Mouse (Mus musculus) hindbrain, postnatal 0 days (tissue): ENCODE measurements around the gene Cpeb1. TPM values are rescaled to one million over a fixed set of nuclear protein-coding genes. Genes with fewer than 3 reads are reported as not detected.

Experiments
- ATAC-seq: fragments of 200-750 bp; cut with Nextera tagmentation; 2 replicates; pipeline ENCODE4 v1.8.0; 2017; ENCODE audit warnings: mild to moderate bottlenecking, moderate TSS enrichment, moderate library complexity
- DNase-seq: peaks from one replicate; pipeline ENCODE4 v3.0.0-alpha.2; 2015; ENCODE audit warnings: low spot score
- H3K27ac ChIP-seq: fragments of 300-500 bp; sonication (generic); 2 replicates; pipeline ENCODE4 v1.5.1; 2014; ENCODE audit warnings: mild to moderate bottlenecking
- H3K27me3 ChIP-seq: fragments of 300-500 bp; sonication (generic); 2 replicates; pipeline ENCODE4 v1.6.1; 2014; ENCODE audit warnings: low read length, mixed read lengths; ENCODE audit not compliant: insufficient read depth
- H3K36me3 ChIP-seq: fragments of 300-500 bp; sonication (generic); 2 replicates; pipeline ENCODE4 v1.6.1; 2014; ENCODE audit warnings: low read length, mixed read lengths; ENCODE audit not compliant: insufficient read depth
- H3K4me1 ChIP-seq: fragments of 300-500 bp; sonication (generic); 2 replicates; pipeline ENCODE4 v1.6.1; 2014; ENCODE audit warnings: antibody characterized with exemption, low read length, mixed read lengths; ENCODE audit not compliant: insufficient read depth
- H3K4me2 ChIP-seq: fragments of 300-500 bp; sonication (generic); 2 replicates; pipeline ENCODE4 v1.6.1; 2014; ENCODE audit warnings: low read depth, mild to moderate bottlenecking, low read length, moderate library complexity, mixed read lengths
- H3K4me3 ChIP-seq: fragments of 300-500 bp; sonication (generic); 2 replicates; pipeline ENCODE4 v1.5.1; 2014; ENCODE audit warnings: low read length
- H3K9ac ChIP-seq: fragments of 300-500 bp; sonication (generic); replicated peaks from 2 replicates; pipeline ENCODE4 v1.6.1; 2014; ENCODE audit warnings: mild to moderate bottlenecking, low read length, moderate library complexity, mixed read lengths
- H3K9me3 ChIP-seq: fragments of 300-500 bp; sonication (generic); 2 replicates; pipeline ENCODE4 v1.6.1; 2016; ENCODE audit warnings: low read length, mixed read lengths
- CTCF ChIP-seq: IDR thresholded peaks from 2 replicates; pipeline ENCODE4 v1.5.1; 2016; ENCODE audit warnings: antibody characterized with exemption, control low read depth, low read depth
- WGBS: fragments of 180-500 bp; shearing (Covaris S2); extraction: QIAGEN DNeasy Blood & Tissue Kit; methylation state at CpG from one replicate; pipeline ENCODE4 v1.1.7; 2014; 5-methylcytosine and 5-hydroxymethylcytosine counted together
- polyA plus RNA-seq: library from polyadenylated mRNA; unstranded; fragments of >200 nt; fragmentation: Nextera tagmentation; extraction: Ambion mirVana; gene quantifications from 2 replicates; pipeline ENCODE4 v1.2.1, GENCODE M21; 2015
- total RNA-seq: library from RNA; depleted of rRNA; stranded (reverse); fragments of >200 nt; gene quantifications from 2 replicates; pipeline ENCODE4 v1.2.3, GENCODE M21; 2014

Gene Cpeb1
- total and polyA plus RNA-seq, 2 experiments from 2014 or later: 7.7 to 8.7 TPM

DNA sequence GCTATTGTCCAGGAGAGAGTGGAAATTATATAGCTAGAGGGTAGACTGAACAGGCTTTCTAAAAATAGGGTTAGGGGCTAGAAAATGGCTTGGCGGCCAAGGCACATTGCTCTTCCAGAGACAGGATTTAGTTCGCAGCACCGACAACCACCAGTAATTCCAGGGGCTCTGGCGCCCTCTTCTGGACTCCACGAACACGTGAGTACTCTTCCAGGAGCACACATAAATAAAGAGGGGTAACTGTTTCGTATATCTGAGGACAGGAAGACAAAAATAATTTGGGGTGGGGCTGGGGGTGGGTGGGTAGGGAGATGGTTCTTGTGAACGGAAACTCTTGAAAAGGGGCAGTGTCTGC is 118.9 kb downstream of the Cpeb1 start:
- TF ChIP-seq CTCF: peak; percentile 63
- H3K4me2 ChIP-seq: no peak overlapping the region
- peaks cover 26% of the 10 kb centered on the region; the same call in 1 of the 2 replicates for H3K36me3 ChIP-seq
- H3K4me1 ChIP-seq: no peaks in the 10 kb centered on the region
- 0 out of 2 replicates have a peak overlapping the region, but pooled peaks have one; percentile 8 for H3K27ac ChIP-seq
- ATAC-seq: no peak
- peak; percentile 83 for DNase-seq
- no peak overlapping the region for H3K4me3 ChIP-seq
- no peaks in the 10 kb centered on the region for H3K9me3 ChIP-seq
- 32% methylated on average over 8 of the region's 8 CpGs for WGBS
- no peak overlapping the region for H3K9ac ChIP-seq
- H3K27me3 ChIP-seq: no peaks in the 10 kb centered on the region

DNA sequence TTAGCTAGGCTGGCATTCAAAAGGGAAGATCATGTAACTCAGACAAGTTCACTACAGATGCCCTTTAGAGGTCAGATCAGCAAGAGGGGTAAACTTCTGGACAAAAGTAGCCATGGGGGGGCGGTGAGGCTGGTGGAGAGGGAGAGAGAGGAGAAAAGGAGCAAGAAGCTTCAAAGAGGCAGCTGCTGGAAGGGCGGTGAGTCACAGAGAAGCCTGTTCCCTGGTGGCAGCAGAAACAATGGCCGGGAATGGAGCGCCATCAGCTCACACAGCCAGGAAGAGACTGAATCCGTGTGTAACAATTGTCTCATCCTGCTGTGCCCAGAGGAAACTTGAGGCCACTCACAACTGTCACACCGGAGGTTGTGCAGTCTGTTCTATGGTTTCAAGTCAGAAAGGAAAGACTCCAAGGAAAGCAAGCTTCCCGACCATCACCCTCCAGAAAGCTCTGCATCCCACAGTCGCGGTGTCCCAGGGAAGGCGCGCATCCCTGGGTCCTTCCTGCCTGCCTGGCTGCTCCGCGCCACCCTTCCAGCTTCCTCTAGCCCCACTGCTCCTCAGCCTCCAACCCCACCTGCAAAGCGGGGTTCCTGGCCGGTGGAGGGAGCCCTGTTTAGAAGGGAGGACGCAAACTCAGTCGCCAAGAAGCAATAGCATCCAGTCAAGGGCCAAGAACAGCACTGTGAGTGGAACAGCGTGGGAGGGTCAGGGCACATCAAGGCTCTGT is 119.4 kb downstream of the Cpeb1 start:
- Histone ChIP-seq H3K36me3 (peaks cover 26% of the 10 kb centered on the region; the same call in 1 of the 2 replicates), H3K4me2 (no peak overlapping the region), H3K27ac (0 out of 2 replicates have a peak overlapping the region, but pooled peaks have one; percentile 8), H3K9ac (no peak overlapping the region), H3K9me3 (no peaks in the 10 kb centered on the region), H3K4me3 (no peak overlapping the region), H3K4me1 (no peaks in the 10 kb centered on the region), H3K27me3 (no peaks in the 10 kb centered on the region)
- TF ChIP-seq CTCF: no peak; the same call in 1 of the 2 replicates
- 33% methylated on average over 18 of the region's 18 CpGs for WGBS
- peak; percentile 30 for DNase-seq
- no peak for ATAC-seq

DNA sequence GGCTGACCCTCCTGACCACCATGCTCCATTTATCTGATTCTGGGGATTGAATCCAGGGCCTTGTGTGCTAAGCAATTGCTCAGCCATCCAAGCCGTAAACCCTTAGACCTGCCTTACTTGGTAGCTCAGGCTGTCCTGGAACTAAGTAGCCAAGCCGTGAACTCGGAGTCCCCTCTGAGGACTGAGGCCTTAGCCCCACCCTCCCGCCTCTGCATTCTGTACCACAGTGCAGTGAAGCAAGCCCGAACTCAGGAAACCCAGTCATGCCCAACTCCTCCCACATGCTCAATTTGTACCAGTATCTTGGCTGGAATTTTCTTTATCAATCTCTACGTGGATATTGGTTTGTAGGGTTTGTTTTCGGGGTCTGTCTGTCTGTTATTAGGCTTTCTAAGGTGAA is 123.4 kb downstream of the Cpeb1 start:
- Histone ChIP-seq H3K4me1 (no peaks in the 10 kb centered on the region), H3K27me3 (no peaks in the 10 kb centered on the region), H3K36me3 (peaks cover 16% of the 10 kb centered on the region; the same call in 1 of the 2 replicates), H3K9me3 (no peaks in the 10 kb centered on the region), H3K4me3 (no peak overlapping the region), H3K9ac (no peak overlapping the region), H3K4me2 (no peak overlapping the region), H3K27ac (no peak overlapping the region)
- no peak for ATAC-seq
- TF ChIP-seq CTCF: no peak
- DNase-seq: no peak
- 81% methylated on average over 7 of the region's 7 CpGs for WGBS

DNA sequence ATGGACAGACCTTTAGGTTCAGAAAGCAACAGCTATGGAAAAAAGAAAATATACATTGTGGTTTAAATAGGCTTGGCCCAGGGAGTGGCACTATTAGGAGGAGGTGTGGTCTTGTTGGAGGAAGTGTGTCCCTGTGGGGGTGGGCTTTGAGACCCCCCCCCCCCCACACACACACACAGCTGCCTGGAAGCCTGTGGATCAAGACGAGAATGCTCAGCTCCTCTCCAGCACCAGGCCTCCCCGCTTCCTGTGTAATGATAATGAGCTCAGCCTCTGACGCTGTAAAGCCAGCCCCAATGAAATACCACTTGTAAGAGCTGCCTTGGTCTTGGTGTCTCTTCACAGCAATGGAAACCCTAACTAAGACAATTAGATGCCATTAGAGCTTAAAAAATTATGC is 124.5 kb downstream of the Cpeb1 start:
- ATAC-seq (no peak), DNase-seq (no peak)
- no peak overlapping the region for H3K4me2 ChIP-seq
- H3K27me3 ChIP-seq: no peaks in the 10 kb centered on the region
- peaks cover 16% of the 10 kb centered on the region; the same call in 1 of the 2 replicates for H3K36me3 ChIP-seq
- WGBS: 18% methylated on average over 3 of the region's 3 CpGs
- H3K9me3 ChIP-seq: no peaks in the 10 kb centered on the region
- no peak overlapping the region for H3K4me3 ChIP-seq
- H3K4me1 ChIP-seq: no peaks in the 10 kb centered on the region
- no peak overlapping the region for H3K9ac ChIP-seq
- no peak overlapping the region for H3K27ac ChIP-seq
- TF ChIP-seq CTCF: no peak

DNA sequence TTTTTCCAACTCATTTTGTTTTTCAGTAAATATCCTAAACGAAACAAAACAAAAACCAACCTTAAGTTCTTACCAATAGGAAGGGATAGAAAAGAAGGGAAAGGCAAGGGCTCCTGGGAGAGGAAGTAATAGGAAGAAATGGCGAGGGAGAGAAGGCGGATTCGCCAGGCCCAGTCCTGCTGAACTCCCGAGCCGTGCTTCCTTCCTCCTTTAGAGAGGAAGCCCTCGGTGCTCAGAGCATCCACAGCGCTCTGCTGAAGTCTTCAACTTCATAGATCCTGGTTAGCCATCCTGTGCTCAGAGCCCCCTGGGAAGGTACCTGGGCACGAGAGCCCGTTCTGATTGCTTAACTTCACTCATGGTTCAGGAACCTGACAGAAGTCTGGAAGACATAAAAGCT is 127.6 kb downstream of the Cpeb1 start:
- no peak for DNase-seq
- no peak overlapping the region for H3K27ac ChIP-seq
- no peaks in the 10 kb centered on the region for H3K4me1 ChIP-seq
- no peak for TF ChIP-seq CTCF
- no peaks in the 10 kb centered on the region for H3K9me3 ChIP-seq
- H3K4me3 ChIP-seq: no peak overlapping the region
- no peak overlapping the region for H3K9ac ChIP-seq
- H3K36me3 ChIP-seq: peaks cover 9% of the 10 kb centered on the region; the same call in 1 of the 2 replicates
- H3K27me3 ChIP-seq: no peaks in the 10 kb centered on the region
- H3K4me2 ChIP-seq: no peak overlapping the region
- WGBS: 78% methylated on average over 10 of the region's 10 CpGs
- no peak for ATAC-seq

DNA sequence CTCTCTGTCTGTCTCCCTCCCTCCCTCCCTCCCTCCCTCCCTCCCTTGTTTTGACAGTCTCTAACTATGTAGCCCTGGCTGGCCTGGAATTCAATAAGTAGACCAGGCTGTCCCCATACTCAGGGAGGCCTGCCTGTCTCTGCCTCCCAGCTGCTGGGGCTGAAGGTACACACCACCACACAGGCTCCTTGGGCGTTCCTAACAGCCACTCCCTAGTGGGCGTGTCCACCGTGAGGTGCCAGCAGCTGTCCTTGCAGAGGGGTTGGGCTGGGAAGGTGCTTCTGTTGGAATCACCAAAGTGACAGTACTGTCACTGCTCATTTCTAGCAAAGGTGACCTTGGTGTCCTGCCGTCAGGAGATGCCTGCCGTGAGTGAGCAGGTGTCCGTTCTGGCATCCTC is 128.4 kb downstream of the Cpeb1 start:
- H3K9ac ChIP-seq: no peak overlapping the region
- ATAC-seq (0 out of 2 replicates have a peak, but pooled peaks have one; percentile 21), DNase-seq (no peak)
- TF ChIP-seq CTCF: no peak
- H3K9me3 ChIP-seq: no peaks in the 10 kb centered on the region
- 0 out of 2 replicates have a peak, but pooled peaks cover 2% of the 10 kb centered on the region for H3K36me3 ChIP-seq
- 75% methylated on average over 6 of the region's 6 CpGs for WGBS
- no peak overlapping the region for H3K4me2 ChIP-seq
- H3K27me3 ChIP-seq: no peaks in the 10 kb centered on the region
- no peak overlapping the region for H3K27ac ChIP-seq
- H3K4me1 ChIP-seq: no peaks in the 10 kb centered on the region
- H3K4me3 ChIP-seq: no peak overlapping the region

DNA sequence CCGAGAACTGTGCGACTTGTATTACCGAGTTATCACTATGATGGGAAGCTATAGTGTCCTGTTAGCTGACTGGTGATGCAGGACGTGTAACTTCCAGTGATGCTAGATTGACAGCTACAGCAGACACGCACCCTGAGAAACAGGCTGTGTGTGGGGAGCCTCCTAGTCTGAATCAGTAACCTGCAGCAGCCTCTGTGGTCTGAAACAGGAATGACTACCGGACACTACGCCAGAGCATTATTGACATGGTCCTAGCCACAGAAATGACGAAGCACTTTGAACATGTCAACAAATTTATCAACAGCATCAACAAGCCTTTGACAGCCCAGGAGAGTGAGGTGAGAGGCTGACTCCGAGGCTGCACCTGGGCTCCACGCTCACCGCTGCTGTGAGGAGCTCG is 129.2 kb downstream of the Cpeb1 start:
- Histone ChIP-seq H3K9me3 (no peaks in the 10 kb centered on the region), H3K4me1 (no peaks in the 10 kb centered on the region), H3K4me2 (no peak overlapping the region), H3K9ac (no peak overlapping the region), H3K36me3 (no peaks in the 10 kb centered on the region), H3K27ac (no peak overlapping the region), H3K27me3 (no peaks in the 10 kb centered on the region), H3K4me3 (no peak overlapping the region)
- no peak for TF ChIP-seq CTCF
- ATAC-seq (no peak), DNase-seq (no peak)
- 85% methylated on average over 12 of the region's 12 CpGs for WGBS
